Mouse (Mus musculus) CD8-positive naive resting alpha-beta T cell, adult 2 months (primary cell): ENCODE data around the gene Tcerg1l.

Source experiments
- DNase-seq, 2 experiments: peaks; one replicate each; pipeline ENCODE4 v3.0.0; 2022; ENCODE audit warnings: low read depth in 2 of 2, low spot score in 2 of 2

Tcerg1l gene

DNA sequence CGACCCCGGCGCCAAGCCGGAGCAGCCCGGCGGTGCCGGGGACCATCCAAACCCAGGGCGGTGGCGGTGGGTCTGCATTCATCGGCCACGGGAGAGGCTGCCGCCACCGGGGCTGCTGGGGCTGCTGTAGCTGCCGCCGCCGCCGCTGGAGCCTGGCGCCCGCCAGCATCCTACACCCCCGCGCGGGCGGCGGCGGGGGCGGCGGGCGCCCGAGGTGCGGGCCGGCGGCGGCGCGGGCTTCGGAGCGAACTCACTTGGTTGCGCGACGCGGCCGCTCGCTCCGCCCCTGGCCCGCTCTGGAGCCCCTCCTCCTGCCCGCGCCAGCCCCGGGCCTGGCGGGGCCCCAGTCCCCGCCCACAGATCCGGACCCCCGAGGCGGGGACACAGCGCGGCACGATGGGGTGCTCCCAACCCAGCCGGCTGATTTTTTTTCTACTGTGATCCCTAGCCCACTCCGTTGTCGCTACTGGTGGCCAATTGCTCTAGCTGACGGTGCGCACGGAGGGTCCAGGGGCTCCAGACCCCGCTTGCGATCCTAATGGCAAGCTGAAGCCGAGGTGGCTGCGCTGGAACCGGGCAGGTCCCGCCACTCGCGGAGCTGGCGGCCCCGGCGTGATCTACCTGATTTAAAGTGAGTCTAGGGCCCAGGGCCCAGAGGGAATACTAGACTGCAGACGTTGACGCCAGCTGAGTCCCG is at the start of gene Tcerg1l:
Gene Tcerg1l (minus strand): TSS at position 246 of the 697 bp plus-strand sequence.
- no peak for DNase-seq

DNA sequence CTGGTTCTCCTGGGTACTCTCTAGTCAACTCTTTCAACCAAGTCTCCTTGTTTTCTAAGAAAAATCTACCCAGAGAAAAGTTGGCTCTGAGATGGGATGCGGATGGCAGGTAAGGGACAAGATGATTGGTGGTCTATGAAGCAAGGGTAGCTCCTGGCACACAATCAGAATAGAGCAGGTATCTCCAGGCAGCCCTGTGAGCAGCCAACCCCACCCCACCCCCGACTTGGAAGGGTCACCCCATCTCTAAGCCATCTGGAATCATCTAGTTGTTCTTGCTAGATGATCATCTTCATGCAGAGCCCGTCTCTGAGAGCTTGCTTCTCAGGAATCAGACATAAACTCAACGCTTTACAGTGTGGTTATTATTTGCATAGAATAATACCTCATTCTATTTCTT is 44.6 kb upstream of the Tcerg1l start:
- no peak for DNase-seq

DNA sequence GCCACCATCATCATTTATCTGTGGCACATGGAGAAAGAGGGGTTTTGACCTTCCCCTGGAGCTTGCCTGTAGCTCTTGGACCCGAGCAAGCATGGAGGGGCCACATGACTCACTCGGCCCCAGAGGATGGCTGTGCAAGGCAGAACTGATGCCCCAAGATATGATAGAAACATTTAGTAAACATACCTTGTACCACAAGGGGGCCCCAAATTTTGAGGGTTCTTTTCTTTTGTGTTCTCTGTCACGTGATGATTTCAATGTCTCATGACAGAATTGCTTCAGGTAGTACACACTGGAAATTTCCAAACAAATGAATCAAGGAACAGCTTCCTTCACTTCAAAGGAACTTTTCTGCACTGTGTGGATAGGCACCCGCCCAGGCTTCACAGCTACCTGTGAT is 35.0 kb upstream of the Tcerg1l start:
- DNase-seq, result no peak

DNA sequence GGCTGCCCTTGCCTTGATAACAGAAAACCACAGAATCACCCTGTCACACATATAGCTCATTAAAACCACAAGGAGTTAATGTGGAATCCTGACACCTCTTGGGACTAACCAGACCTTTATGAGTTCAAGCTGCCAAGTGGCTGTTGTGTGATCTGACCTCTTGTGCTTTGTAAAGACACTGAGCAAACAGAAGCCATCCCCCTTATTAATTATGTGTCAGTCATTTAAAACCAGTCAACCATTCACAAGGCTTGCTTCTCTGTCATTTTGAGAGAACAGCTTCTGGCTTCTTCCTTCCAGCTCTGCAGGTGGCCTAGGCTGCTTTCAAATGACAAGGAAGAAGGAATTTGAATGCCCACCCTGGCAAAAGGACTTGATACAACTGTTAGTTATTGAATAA is 33.9 kb upstream of the Tcerg1l start:
- no peak for DNase-seq

DNA sequence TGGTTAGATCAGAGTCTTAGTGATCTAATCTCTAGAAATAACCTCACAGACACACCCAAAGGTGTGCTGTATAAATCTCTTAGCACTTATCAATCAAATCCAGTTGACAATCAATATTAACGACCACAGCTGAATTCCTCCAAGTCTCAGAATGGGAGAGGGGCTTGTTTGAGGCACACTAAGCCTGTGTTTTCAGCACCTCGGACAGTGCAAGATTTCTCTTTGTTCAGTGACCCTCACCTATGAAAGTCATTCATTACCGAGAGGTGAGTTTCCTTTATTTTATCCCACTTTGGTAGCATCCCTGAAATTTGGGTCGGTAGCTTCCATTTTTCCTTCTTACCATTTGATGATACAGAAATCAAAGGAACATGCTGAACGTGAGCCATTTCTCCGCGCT is 32.4 kb upstream of the Tcerg1l start:
- no peak for DNase-seq

DNA sequence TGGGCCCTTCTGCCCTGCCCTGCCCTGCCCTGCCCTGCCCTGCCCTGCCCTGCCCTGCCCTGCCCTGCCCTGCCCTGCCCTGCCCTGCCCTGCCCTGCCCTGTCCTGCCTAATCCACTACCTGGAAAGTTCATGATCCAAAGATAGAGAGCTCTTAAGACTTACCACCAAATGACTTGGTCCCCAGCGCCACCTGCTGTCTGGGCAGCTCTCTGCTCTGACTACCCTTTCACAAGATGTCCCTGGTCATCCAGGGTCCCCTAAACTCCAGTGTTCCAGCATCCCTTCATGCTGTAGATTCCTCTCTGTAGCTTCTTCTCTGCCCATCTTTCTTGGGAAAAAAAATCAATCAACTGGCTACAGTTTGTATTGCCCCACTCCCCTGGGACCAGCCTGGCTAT is 31.3 kb upstream of the Tcerg1l start:
- DNase-seq, result no peak

DNA sequence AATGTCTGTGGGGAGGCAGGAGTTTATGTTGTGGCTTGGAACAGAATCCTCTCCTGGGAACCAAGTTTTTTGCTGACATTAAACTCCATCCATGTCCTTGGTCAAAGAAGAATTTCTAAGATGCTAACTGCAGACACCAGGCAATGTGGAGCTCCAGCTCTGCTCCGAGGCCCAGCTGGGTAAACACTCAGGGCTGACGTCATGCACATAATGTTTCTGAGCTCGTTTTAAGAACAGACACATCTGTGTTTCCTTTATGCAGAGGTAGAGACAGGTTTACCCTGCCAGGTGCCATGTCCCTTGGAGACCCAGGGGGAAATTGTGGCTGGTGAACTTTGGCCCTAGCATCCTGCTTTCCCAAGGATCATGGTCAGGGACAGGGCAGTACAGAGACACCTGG is 29.9 kb upstream of the Tcerg1l start:
- DNase-seq, result no peak

DNA sequence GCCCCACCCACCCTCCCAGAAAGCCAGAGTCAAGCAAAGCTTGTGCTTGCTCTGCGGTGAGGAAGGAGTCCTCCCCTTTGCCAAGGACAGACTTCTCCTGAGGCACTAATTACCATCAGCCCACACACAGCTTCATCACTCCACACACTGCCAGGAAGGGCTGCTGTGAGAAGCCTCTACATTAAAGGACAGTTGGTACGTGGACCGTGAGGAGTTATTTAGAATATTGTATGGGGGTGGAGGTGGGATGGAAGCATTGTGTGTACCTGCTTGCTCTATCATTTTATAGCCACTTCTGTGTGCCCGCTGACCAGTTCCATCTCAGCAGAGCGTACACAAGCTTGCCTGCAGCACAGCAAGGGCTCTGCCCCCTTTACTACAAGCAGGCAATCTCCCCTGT is 16.0 kb upstream of the Tcerg1l start:
- no peak for DNase-seq

DNA sequence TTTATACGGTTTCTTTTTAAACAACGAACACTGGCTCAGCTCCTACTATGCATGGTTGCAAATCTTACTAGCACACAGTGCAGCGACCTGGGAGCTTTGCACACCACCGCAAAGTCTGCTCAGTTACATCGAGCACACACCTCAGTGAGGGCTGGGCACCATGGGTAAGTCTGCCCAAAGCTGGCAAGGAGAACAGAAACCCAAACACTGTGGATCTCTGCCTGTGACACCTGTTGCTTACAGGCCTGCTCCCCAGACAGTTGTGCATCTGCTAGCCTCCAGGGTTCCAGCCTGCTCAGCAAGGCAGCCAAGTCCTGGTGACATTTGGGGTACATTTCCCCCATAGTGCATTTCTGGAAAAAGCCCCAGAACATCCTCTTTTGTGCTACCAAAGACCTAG is 4.1 kb upstream of the Tcerg1l start:
- no peak for DNase-seq

DNA sequence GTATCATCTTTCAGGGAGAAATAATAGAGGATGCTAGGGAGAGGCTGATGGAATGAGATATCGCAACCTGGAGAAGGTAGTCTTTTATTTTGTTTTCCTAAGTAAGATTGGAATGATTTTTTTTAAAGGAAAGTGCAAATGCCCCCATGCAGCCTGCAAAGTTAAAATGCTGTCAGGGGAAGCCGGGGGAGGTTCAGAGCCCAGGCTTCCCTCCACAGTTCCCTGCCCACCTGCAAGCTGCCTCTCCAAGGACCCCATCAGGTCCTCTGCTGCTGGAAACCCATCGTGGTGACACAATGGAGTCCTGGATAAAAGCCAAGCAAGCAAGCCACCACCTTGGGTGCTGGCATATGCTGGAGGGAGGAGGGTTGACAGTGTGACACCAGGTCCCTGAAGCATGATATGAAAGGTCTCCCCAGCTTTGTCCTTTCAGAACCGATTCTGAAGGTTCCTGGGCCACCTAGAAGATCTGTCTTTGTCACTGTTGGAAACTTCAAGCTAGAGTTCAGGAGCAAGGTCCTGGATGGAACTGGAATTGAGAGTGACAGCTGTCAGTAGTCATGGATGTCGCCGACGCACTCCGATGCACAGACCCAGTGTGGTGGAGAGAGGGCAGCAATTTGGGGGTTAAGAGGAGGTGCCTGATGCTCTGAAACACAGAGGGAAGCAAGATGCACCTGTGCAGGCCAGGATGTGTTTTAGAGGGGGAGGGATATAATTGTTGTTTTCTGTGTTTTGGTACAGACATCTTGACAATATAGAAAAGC is 3.2 kb upstream of the Tcerg1l start:
- no peak for DNase-seq

DNA sequence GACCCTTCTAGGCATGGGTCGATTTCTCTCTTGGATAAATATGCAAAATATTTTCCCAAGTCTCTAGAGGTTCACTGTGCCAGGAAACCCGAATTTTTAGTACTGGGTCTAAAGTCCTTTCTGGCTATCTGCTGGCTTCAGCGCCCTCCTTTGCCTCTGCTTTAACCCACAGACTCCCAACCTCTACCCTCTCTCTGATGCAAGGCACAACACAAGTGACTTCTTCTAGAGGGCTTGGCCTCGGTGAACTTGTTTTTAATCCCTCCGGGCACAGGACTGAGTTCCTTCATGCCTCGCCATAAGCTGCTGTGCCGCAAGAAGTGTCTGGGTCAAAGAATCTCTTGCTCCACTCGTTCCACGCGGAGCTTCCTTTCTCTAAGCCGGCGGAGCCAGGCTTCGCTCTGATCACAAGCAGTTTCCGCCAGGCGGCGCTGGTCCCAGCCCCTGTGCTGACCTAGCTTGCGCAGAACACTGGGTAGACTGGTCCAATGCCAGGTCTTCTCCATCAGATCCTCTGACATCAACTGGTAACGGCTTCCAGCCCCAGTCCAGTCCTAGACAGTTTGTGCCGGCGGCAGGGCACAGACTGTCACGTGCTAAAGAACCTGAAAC is 758 bp upstream of the Tcerg1l start:
- no peak for DNase-seq

DNA sequence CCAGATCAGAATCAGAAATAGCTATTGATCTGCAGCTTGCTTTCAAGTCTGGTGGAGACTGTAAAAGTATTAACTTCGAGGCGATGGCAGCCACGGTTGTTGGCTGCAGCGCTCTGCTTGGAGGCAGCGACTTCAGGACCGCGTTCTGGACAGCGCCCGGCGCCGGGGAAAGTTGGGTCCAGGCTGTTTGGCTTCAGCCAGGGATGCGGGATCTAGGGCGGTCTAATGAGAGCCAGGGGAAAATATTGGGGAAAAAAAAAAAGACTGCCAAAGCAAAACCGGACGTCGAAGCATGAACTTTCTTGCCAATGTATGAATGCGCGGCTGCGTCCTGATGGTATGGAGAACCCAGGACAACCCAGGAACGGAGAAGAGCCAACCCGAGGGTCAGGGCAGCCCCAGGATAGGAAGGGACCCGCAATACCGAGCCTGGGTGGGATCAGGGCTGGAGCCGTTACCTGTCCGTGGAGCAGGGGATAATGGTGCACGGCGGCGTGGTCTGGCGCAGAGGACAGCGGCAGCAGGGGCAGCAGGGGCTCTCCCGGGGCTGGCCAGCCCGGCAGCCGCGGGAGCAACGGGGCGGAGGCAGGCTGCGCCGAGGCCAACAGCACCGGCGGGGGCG is 556 bp downstream of the Tcerg1l start:
- no peak for DNase-seq

DNA sequence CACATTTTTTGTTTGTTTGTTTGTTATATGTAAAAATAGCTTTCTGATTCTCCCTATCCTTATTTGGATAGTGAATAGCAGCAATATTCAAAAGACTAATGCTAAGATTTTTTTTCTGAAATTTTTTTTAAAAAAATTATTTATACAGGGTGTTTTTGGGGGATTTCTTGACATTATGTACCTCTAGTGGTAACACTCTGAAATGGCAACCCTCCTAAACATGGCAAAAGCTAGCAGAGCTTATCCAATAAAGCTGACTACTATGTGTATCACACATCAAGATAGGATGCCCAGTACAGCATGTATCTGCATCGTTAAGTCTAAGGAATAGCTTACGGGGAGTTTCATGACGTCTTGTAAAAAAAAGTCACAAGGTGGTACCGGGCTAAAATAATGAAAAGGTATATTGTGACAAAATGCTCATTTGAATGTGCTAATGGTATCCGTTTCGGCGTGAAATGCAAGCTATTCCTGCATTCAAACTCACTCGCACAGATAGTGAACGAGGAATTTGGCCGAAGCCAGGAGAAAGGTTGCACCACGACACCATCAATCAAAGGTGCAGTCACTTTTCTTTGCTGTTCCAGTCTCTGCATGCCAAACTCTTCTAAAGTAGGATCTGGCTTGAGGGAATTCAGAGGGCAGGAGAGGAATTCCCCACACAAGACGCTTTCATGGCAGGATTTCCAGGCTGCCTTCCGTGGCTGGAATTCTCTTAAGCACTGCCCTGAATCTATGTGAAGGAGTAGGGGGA is 1.2 kb downstream of the Tcerg1l start:
- DNase-seq, result no peak

DNA sequence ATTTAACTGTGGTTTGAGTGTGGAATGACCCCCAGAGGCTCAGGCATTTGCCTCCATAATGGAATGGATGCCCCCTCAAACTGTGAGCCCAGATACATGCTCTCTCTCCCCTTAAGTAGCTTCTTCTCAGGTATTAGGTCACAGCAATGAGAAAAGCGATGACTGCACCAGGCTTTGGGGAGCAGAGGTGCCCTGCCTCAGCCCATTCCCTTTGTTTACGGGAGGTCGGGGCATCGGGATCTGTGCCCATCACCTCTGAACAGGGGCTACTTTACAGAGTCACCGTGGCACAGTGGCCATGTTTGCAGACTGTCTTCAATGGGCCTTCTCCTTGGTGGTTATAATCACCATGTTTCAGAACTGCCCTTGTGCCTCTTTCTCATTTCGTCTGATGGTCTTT is 7.6 kb downstream of the Tcerg1l start:
- DNase-seq, result no peak

DNA sequence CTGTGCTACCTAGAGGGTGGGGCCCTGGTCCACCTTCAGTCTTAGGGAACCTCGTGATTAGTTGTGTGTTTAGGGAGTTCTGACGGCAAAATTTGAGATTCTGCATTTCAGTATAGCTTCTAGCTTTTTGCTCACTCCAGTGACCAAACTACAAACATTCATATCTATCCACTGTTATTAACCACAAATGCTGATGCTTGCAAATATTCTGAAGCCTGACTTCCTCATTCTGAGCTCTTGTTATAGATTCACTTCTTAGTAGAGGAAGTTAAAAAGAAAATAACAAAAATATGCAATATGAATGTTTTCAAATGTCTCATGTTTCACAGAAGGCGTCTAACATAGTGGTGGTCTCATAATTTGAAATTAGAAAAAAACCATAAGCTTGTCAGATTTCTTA is 8.5 kb downstream of the Tcerg1l start:
- no peak for DNase-seq

DNA sequence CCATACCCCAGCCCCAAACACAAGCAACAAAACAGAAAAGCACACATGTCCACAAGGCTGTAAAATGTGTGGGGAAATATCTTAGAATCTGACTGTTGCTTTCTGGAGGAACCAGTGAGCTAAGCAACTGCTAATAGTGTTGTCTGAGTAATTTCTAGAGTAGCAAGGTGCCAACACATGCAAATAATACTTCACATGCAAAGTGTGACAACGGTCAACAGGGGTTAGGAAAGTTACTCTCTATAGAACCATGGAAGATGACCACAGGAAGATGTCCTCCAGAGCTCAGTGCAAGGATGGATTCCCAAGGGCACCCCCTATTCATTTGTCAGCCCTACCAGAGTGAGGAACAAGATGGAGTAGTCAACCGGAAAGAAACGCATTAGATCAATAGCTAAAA is 18.3 kb downstream of the Tcerg1l start:
- DNase-seq, result no peak

DNA sequence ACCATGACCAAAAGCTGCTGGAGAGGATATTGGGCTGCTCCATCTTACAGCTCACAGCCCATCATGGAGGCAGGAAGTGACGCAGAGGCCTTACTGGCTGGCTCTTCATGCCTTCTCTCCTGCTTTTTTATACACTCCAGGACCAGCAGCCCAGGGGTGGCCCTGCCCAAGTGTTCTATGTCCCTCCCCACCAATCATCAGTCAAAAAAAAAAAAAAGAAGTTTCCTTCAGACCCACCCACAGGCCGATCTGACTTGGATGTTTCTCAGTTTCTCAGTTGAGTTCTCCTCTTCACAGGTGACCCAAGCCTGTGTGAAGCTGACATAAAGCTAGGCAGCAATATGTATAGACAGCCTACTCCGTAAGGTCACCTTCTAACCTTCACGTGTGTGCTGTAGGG is 19.0 kb downstream of the Tcerg1l start:
- no peak for DNase-seq

DNA sequence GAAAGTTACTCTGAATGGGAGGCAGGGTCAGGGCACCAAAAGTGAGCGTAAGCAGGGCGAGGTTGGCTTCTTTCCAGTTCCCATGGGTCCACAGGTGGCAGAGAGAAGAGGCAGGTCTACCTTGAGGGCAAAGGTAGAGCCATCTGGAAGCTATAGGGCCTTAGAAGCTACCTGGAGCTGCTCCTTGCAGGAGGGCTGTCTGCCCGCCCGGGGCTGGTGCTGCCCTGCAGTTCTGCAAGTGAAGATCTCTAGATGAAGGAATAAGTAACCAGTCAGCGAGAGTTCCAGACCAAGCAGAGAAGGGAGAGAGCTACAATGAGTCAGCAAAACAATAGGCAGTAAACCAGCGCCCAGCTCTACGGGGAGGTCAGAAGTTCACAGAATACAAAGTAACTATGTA is 22.0 kb downstream of the Tcerg1l start:
- DNase-seq, result no peak

DNA sequence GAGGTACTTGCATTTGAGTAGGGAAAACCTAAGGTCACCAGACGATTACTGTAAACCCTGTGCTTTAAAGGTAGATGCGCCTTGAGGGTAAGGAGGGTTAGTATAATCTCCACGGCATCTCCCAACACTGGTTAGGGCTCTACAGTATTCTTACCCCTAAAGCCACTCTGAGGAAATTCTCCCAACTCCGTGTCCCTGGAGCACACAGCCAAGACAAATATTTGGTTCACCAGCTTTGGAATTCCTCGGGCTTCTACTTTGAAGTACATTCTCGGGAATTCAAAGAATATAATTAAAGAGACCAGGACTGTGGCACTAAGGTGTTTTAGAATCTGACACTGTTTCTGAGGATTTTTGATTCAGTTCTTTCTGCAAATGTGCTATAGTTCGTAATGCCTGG is 23.2 kb downstream of the Tcerg1l start:
- no peak for DNase-seq

DNA sequence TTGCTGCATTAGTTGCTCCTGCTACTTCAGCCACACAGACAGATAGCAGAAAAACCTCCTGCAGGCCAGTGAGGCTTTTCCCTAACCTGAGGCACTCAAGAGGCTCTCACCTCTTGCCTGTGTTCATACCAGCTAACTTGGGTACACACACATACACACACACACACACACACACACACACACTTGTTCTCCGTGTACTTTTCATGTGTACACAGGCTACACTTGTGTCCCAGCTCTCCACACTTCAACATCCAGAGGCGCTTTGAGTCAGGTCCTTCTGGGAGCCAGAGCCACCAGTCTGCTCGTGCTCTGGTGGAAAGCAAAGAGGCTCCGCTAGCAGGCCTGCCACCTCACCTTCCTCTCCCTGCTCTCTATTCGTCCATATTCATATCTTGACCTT is 24.0 kb downstream of the Tcerg1l start:
- no peak for DNase-seq

DNA sequence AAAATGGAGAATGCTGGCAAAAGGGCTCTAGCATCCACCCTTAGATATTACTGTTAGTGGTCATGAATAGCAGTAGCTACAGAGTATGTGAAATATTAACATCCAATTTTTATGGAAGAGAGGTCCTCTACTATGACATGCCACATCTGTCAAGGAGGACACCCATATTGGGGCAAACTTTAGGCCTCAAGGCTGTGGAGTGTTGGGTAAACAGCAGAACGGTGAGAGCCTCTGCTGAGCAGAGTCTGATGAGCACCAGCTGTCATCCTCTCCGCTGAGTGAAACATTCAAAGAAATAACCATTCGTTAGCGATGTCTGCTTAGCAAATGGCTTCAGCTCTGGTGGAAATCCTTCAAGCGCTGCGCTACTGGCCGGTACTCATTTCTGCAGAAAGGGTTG is 30.0 kb downstream of the Tcerg1l start:
- DNase-seq, result no peak
